Mouse (Mus musculus): ENCODE measurements around the gene Igfbp1. TPM values are rescaled to one million over a fixed set of nuclear protein-coding genes. Genes with fewer than 3 reads are reported as not detected.

The Igfbp1 gene
- polyA plus RNA-seq, 1 experiment from 2014 or later: 0.11 TPM

- H3K27ac ChIP-seq (ENCODE audit: low read length): peak overlapping the region; percentile 66
- no peak overlapping the region for H3K4me3 ChIP-seq (ENCODE audit: low read depth, low read length)
- peak; percentile 81 for ATAC-seq
- H3K9ac ChIP-seq (ENCODE audit: low read depth, low read length): no peak overlapping the region
- no peaks in the 10 kb centered on the region for H3K36me3 ChIP-seq (ENCODE audit: control insufficient read depth, insufficient read depth, low read length)
- no peak overlapping the region for H3K4me2 ChIP-seq (ENCODE audit: low read length)
- 10% methylated on average over 4 of the region's 4 CpGs for WGBS
- H3K4me1 ChIP-seq (ENCODE audit: control insufficient read depth, insufficient read depth, low read length): peaks cover 7% of the 10 kb centered on the region
- no peaks in the 10 kb centered on the region for H3K9me3 ChIP-seq (replicated peaks; ENCODE audit: control insufficient read depth, low read length, poor library complexity, severe bottlenecking)
- no peaks in the 10 kb centered on the region for H3K27me3 ChIP-seq (ENCODE audit: control insufficient read depth, insufficient read depth, low read depth, low read length)
These were observed 36.9 kb upstream of the Igfbp1 start for GRCm38 (mm10) chr11:7160637-7161101.

DNA sequence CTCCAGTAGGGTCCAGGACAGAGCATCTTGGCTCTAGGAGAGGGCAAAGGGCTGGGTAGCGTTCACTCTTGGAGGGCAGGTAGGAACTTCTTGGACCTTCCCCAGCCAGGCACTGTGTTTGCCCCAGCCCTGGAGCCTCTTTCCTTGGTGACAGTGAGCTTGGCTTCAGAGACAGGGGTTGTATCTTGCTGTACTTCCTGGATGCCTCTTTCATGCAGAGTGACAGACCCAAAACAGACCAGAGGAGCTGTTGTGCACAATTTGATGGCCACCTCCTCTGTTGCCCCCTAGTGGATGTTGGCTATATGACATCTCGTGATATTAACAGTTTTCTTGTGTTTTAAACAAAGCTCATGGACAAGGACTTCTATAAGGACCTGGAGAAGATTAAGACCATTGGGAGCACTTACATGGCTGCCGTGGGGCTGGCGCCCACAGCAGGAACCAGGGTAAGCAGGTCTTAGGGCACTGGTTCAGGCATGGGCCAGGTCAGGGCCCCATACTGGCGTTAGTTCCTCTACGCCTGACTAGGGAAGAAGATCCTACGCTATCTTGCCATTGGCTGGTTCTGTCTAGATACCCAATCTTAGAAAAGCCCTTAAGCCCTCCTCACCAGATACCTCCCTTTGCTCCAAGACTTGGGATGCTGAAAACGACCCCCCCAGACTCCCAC is 35.9 kb upstream of the Igfbp1 start:
- 80% methylated on average over 8 of the region's 8 CpGs for WGBS
- peak; percentile 41 for ATAC-seq
- no peak overlapping the region for H3K27ac ChIP-seq (ENCODE audit: low read length)

DNA sequence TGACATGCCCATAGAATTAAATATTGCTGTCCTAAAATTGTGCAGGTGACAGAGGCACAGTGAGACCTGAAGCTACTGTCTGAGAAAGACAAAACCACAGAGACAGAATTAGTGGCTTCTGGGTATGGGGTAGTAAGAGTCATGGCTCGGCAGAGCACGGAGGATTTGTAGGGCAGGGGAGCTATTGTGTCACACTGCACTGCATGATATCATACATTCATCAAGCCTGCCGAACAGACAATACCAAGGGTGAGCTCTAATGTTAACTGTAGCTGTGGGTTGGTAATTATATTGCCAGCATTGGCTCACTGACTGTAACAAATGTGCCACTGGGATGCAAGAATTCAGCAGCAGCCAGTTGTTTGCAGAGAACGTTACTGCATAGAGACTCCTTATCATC is 33.2 kb upstream of the Igfbp1 start:
- no peak overlapping the region for H3K27ac ChIP-seq (ENCODE audit: low read length)
- H3K4me3 ChIP-seq (ENCODE audit: low read depth, low read length): no peak overlapping the region
- ATAC-seq: no peak
- no peaks in the 10 kb centered on the region for H3K27me3 ChIP-seq (ENCODE audit: control insufficient read depth, insufficient read depth, low read depth, low read length)
- WGBS: 37% methylated on average over 4 of the region's 4 CpGs
- H3K4me2 ChIP-seq (ENCODE audit: low read length): no peak overlapping the region
- H3K4me1 ChIP-seq (ENCODE audit: control insufficient read depth, insufficient read depth, low read length): peaks cover 7% of the 10 kb centered on the region
- 0 out of 2 replicates have a peak, but pooled peaks cover 2% of the 10 kb centered on the region for H3K36me3 ChIP-seq (ENCODE audit: control insufficient read depth, insufficient read depth, low read length)
- H3K9ac ChIP-seq (ENCODE audit: low read depth, low read length): no peak overlapping the region
- H3K9me3 ChIP-seq (replicated peaks; ENCODE audit: control insufficient read depth, low read length, poor library complexity, severe bottlenecking): no peaks in the 10 kb centered on the region

More for the DNA sequence above, 35.9 kb upstream of the Igfbp1 start:
- no peaks in the 10 kb centered on the region for H3K9me3 ChIP-seq (replicated peaks; ENCODE audit: control insufficient read depth, low read length, poor library complexity, severe bottlenecking)
- no peaks in the 10 kb centered on the region for H3K36me3 ChIP-seq (ENCODE audit: control insufficient read depth, insufficient read depth, low read length)
- H3K4me3 ChIP-seq (ENCODE audit: low read depth, low read length): no peak overlapping the region
- no peaks in the 10 kb centered on the region for H3K27me3 ChIP-seq (ENCODE audit: control insufficient read depth, insufficient read depth, low read depth, low read length)
- H3K4me2 ChIP-seq (ENCODE audit: low read length): no peak overlapping the region
- H3K9ac ChIP-seq (ENCODE audit: low read depth, low read length): no peak overlapping the region
- H3K4me1 ChIP-seq (ENCODE audit: control insufficient read depth, insufficient read depth, low read length): peaks cover 7% of the 10 kb centered on the region

DNA sequence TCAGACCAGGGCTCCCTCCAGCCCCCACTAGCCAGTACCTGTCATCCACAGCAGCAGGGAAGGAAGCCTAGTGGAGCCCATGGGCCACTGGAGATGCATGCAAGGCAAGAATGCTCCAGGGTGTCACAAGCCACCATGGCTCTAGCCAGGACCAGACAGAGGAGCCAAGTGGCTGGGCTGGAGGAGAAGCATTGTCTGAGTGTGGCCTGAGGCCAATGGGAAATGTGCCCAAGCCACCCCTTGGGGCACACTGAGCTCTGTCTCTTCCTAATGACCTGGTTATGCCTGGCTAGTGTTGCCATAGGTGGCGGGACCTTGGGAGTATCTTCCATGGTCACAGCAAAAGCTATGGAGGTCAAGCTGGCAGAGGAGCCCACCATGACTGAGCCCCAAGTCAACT is 27.9 kb upstream of the Igfbp1 start:
- peaks cover 11% of the 10 kb centered on the region; the same call in 1 of the 2 replicates for H3K36me3 ChIP-seq (ENCODE audit: control insufficient read depth, insufficient read depth, low read length)
- 92% methylated on average over 1 of the region's 1 CpGs for WGBS

DNA sequence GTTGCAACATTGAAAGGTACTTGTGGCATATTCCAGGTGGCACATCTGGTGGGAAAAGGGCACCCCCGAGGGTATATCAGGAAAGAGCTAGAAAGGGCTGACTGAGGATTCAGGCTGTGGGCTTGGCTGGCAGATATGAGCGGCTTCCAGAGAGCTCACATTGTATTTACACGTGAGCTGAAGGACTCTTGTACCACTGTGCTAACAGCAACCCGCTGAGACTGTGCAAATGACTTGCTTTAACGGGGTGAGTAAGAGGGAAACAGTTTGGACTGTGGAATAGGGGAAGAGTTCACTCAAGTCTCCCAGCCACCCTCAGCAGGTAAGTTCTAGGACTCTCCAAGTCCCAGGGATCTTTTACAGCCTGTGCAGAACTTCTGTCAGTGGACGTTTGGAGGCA is 23.9 kb upstream of the Igfbp1 start:
- Histone ChIP-seq H3K27ac (ENCODE audit: low read length) (no peak overlapping the region), H3K4me3 (ENCODE audit: low read depth, low read length) (no peak overlapping the region), H3K9me3 (replicated peaks; ENCODE audit: control insufficient read depth, low read length, poor library complexity, severe bottlenecking) (no peaks in the 10 kb centered on the region), H3K4me2 (ENCODE audit: low read length) (no peak overlapping the region), H3K4me1 (ENCODE audit: control insufficient read depth, insufficient read depth, low read length) (no peaks in the 10 kb centered on the region), H3K27me3 (ENCODE audit: control insufficient read depth, insufficient read depth, low read depth, low read length) (no peaks in the 10 kb centered on the region), H3K36me3 (ENCODE audit: control insufficient read depth, insufficient read depth, low read length) (peaks cover 11% of the 10 kb centered on the region; the same call in 1 of the 2 replicates), H3K9ac (ENCODE audit: low read depth, low read length) (no peak overlapping the region)
- 87% methylated on average over 6 of the region's 6 CpGs for WGBS
- no peak for ATAC-seq

More for the DNA sequence above, 27.9 kb upstream of the Igfbp1 start:
- Histone ChIP-seq H3K9ac (ENCODE audit: low read depth, low read length) (no peak overlapping the region), H3K4me3 (ENCODE audit: low read depth, low read length) (no peak overlapping the region), H3K4me1 (ENCODE audit: control insufficient read depth, insufficient read depth, low read length) (no peaks in the 10 kb centered on the region), H3K4me2 (ENCODE audit: low read length) (no peak overlapping the region), H3K27ac (ENCODE audit: low read length) (no peak overlapping the region), H3K9me3 (replicated peaks; ENCODE audit: control insufficient read depth, low read length, poor library complexity, severe bottlenecking) (no peaks in the 10 kb centered on the region), H3K27me3 (ENCODE audit: control insufficient read depth, insufficient read depth, low read depth, low read length) (no peaks in the 10 kb centered on the region)
- ATAC-seq: 0 out of 2 replicates have a peak, but pooled peaks have one; percentile 23

- Histone ChIP-seq H3K4me3 (ENCODE audit: low read depth, low read length) (no peak overlapping the region), H3K36me3 (ENCODE audit: control insufficient read depth, insufficient read depth, low read length) (no peaks in the 10 kb centered on the region), H3K9me3 (replicated peaks; ENCODE audit: control insufficient read depth, low read length, poor library complexity, severe bottlenecking) (no peaks in the 10 kb centered on the region), H3K27ac (ENCODE audit: low read length) (no peak overlapping the region), H3K9ac (ENCODE audit: low read depth, low read length) (no peak overlapping the region), H3K27me3 (ENCODE audit: control insufficient read depth, insufficient read depth, low read depth, low read length) (no peaks in the 10 kb centered on the region), H3K4me1 (ENCODE audit: control insufficient read depth, insufficient read depth, low read length) (no peaks in the 10 kb centered on the region), H3K4me2 (ENCODE audit: low read length) (no peak overlapping the region)
- WGBS: 68% methylated on average over 4 of the region's 4 CpGs
- no peak for ATAC-seq
These were observed 18.9 kb upstream of the Igfbp1 start for GRCm38 (mm10) chr11:7178724-7179123.

GRCm38 (mm10) chr11:7179276-7179675 is 18.3 kb upstream of the Igfbp1 start:
- 87% methylated on average over 2 of the region's 2 CpGs for WGBS
- no peak overlapping the region for H3K9ac ChIP-seq (ENCODE audit: low read depth, low read length)
- no peak overlapping the region for H3K4me2 ChIP-seq (ENCODE audit: low read length)
- H3K36me3 ChIP-seq (ENCODE audit: control insufficient read depth, insufficient read depth, low read length): no peaks in the 10 kb centered on the region
- no peak overlapping the region for H3K27ac ChIP-seq (ENCODE audit: low read length)
- H3K9me3 ChIP-seq (replicated peaks; ENCODE audit: control insufficient read depth, low read length, poor library complexity, severe bottlenecking): no peaks in the 10 kb centered on the region
- no peaks in the 10 kb centered on the region for H3K27me3 ChIP-seq (ENCODE audit: control insufficient read depth, insufficient read depth, low read depth, low read length)
- no peaks in the 10 kb centered on the region for H3K4me1 ChIP-seq (ENCODE audit: control insufficient read depth, insufficient read depth, low read length)
- no peak for ATAC-seq
- H3K4me3 ChIP-seq (ENCODE audit: low read depth, low read length): no peak overlapping the region

GRCm38 (mm10) chr11:7182409-7183042 is 15.1 kb upstream of the Igfbp1 start:
- Histone ChIP-seq H3K27ac (ENCODE audit: low read length) (no peak overlapping the region), H3K4me3 (ENCODE audit: low read depth, low read length) (no peak overlapping the region), H3K4me1 (ENCODE audit: control insufficient read depth, insufficient read depth, low read length) (no peaks in the 10 kb centered on the region), H3K9me3 (replicated peaks; ENCODE audit: control insufficient read depth, low read length, poor library complexity, severe bottlenecking) (no peaks in the 10 kb centered on the region), H3K9ac (ENCODE audit: low read depth, low read length) (no peak overlapping the region), H3K27me3 (ENCODE audit: control insufficient read depth, insufficient read depth, low read depth, low read length) (no peaks in the 10 kb centered on the region), H3K36me3 (ENCODE audit: control insufficient read depth, insufficient read depth, low read length) (no peaks in the 10 kb centered on the region), H3K4me2 (ENCODE audit: low read length) (no peak overlapping the region)
- 8% methylated on average over 8 of the region's 8 CpGs for WGBS
- peak; percentile 78 for ATAC-seq

DNA sequence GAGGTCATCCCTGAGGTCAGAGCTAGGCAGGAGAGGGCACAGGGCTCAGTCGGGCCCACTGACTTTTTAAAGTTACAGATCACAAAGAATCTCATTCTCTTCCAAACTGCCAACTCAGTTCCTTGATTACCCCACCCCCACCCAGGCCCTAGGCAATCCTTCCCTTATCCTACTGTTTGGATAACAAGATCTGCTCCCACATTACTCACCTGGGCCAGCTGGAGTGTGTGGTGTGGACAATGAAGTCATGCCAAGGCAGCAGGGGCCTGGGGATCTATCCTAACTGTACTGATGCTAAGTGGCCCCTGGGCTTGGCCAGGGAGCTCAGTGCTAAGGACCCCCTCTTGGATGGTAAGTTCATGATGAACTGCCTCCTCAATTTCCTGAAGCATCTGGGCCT is 13.2 kb upstream of the Igfbp1 start:
- 29% methylated on average over 1 of the region's 1 CpGs for WGBS
- Histone ChIP-seq H3K9me3 (replicated peaks; ENCODE audit: control insufficient read depth, low read length, poor library complexity, severe bottlenecking) (no peaks in the 10 kb centered on the region), H3K36me3 (ENCODE audit: control insufficient read depth, insufficient read depth, low read length) (no peaks in the 10 kb centered on the region), H3K9ac (ENCODE audit: low read depth, low read length) (no peak overlapping the region), H3K4me2 (ENCODE audit: low read length) (no peak overlapping the region), H3K4me1 (ENCODE audit: control insufficient read depth, insufficient read depth, low read length) (no peaks in the 10 kb centered on the region), H3K27ac (ENCODE audit: low read length) (no peak overlapping the region), H3K4me3 (ENCODE audit: low read depth, low read length) (no peak overlapping the region), H3K27me3 (ENCODE audit: control insufficient read depth, insufficient read depth, low read depth, low read length) (no peaks in the 10 kb centered on the region)
- no peak for ATAC-seq
